Mouse (Mus musculus) embryonic facial prominence, embryonic 14.5 days (tissue): ENCODE measurements around the gene Gm20388. TPM values are rescaled to one million over a fixed set of nuclear protein-coding genes. Genes with fewer than 3 reads are reported as not detected.

Experiments used
- ATAC-seq: fragments of 200-750 bp; cut with Nextera tagmentation; 2 replicates; pipeline ENCODE4 v1.8.0; 2017; ENCODE audit warnings: low read depth, moderate number of reproducible peaks, moderate TSS enrichment
- DNase-seq: peaks from one replicate; pipeline ENCODE4 v3.0.0-alpha.2; 2015; ENCODE audit warnings: low spot score
- H3K27ac ChIP-seq: fragments of 300-500 bp; sonication (generic); replicated peaks from 2 replicates; pipeline ENCODE4 v1.5.1; 2014; ENCODE audit warnings: low read depth, mild to moderate bottlenecking, low read length, moderate library complexity
- H3K27me3 ChIP-seq: fragments of 300-500 bp; sonication (generic); replicated peaks from 2 replicates; pipeline ENCODE4 v1.6.1; 2014; ENCODE audit warnings: low read length; ENCODE audit not compliant: control insufficient read depth, insufficient read depth
- H3K36me3 ChIP-seq: fragments of 300-500 bp; sonication (generic); 2 replicates; pipeline ENCODE4 v1.6.1; 2014; ENCODE audit warnings: low read length, mixed read lengths; ENCODE audit not compliant: control insufficient read depth, insufficient read depth
- H3K4me1 ChIP-seq: fragments of 300-500 bp; sonication (generic); 2 replicates; pipeline ENCODE4 v1.6.1; 2014; ENCODE audit warnings: antibody characterized with exemption, low read length; ENCODE audit not compliant: control insufficient read depth, insufficient read depth
- H3K4me2 ChIP-seq: fragments of 300-500 bp; sonication (generic); 2 replicates; pipeline ENCODE4 v1.6.1; 2014; ENCODE audit warnings: low read depth, mild to moderate bottlenecking, low read length, moderate library complexity, mixed read lengths
- H3K4me3 ChIP-seq: fragments of 300-500 bp; sonication (generic); 2 replicates; pipeline ENCODE4 v1.5.1; 2014; ENCODE audit warnings: low read depth, mild to moderate bottlenecking, low read length
- H3K9ac ChIP-seq: fragments of 300-500 bp; sonication (generic); 2 replicates; pipeline ENCODE4 v1.6.1; 2014; ENCODE audit warnings: low read depth, mild to moderate bottlenecking, low read length, moderate library complexity, mixed read lengths
- H3K9me3 ChIP-seq: fragments of 300-500 bp; sonication (generic); 2 replicates; pipeline ENCODE4 v1.6.1; 2016; ENCODE audit warnings: low read length; ENCODE audit not compliant: control insufficient read depth
- WGBS: fragments of 180-500 bp; shearing (Covaris S2); extraction: QIAGEN DNeasy Blood & Tissue Kit; methylation state at CpG from one replicate; pipeline ENCODE4 v1.1.7; 2014; 5-methylcytosine and 5-hydroxymethylcytosine counted together
- polyA plus RNA-seq: library from polyadenylated mRNA; unstranded; fragments of >200 nt; fragmentation: Nextera tagmentation; extraction: Ambion mirVana; gene quantifications from 2 replicates; pipeline ENCODE4 v1.2.1, GENCODE M21; 2014

The Gm20388 gene
- polyA plus RNA-seq, 1 experiment from 2014 or later, result not detected

- 86% methylated on average over 11 of the region's 11 CpGs for WGBS
- H3K4me1 ChIP-seq, result peaks cover 12% of the 10 kb centered on the region
- H3K9ac ChIP-seq, result no peak overlapping the region
- H3K36me3 ChIP-seq, result no peaks in the 10 kb centered on the region
- H3K27me3 ChIP-seq, result no peaks in the 10 kb centered on the region
- no peak for ATAC-seq
- no peak overlapping the region for H3K4me3 ChIP-seq
- H3K9me3 ChIP-seq, result no peaks in the 10 kb centered on the region
- no peak overlapping the region for H3K27ac ChIP-seq
- no peak for DNase-seq
- no peak overlapping the region for H3K4me2 ChIP-seq
Observed at GRCm38 (mm10) chr8:124270904-124271303, 4360.3 kb downstream of the Gm20388 start.

GRCm38 (mm10) chr8:124271518-124271917, 4360.9 kb downstream of the Gm20388 start:
- WGBS, result 86% methylated on average over 12 of the region's 12 CpGs
- no peak overlapping the region for H3K27ac ChIP-seq
- H3K27me3 ChIP-seq, result no peaks in the 10 kb centered on the region
- no peaks in the 10 kb centered on the region for H3K9me3 ChIP-seq
- no peak overlapping the region for H3K4me3 ChIP-seq
- DNase-seq, result no peak
- no peak overlapping the region for H3K4me2 ChIP-seq
- no peak for ATAC-seq
- no peaks in the 10 kb centered on the region for H3K36me3 ChIP-seq
- H3K4me1 ChIP-seq, result peaks cover 12% of the 10 kb centered on the region
- no peak overlapping the region for H3K9ac ChIP-seq

- Histone ChIP-seq H3K36me3 (no peaks in the 10 kb centered on the region), H3K27ac (no peak overlapping the region), H3K4me2 (no peak overlapping the region), H3K9ac (no peak overlapping the region), H3K4me3 (no peak overlapping the region), H3K27me3 (no peaks in the 10 kb centered on the region), H3K9me3 (no peaks in the 10 kb centered on the region), H3K4me1 (peaks cover 12% of the 10 kb centered on the region)
- ATAC-seq (no peak), DNase-seq (no peak)
- 55% methylated on average over 3 of the region's 3 CpGs for WGBS
Observed at GRCm38 (mm10) chr8:124272792-124273191, 4362.2 kb downstream of the Gm20388 start.

DNA sequence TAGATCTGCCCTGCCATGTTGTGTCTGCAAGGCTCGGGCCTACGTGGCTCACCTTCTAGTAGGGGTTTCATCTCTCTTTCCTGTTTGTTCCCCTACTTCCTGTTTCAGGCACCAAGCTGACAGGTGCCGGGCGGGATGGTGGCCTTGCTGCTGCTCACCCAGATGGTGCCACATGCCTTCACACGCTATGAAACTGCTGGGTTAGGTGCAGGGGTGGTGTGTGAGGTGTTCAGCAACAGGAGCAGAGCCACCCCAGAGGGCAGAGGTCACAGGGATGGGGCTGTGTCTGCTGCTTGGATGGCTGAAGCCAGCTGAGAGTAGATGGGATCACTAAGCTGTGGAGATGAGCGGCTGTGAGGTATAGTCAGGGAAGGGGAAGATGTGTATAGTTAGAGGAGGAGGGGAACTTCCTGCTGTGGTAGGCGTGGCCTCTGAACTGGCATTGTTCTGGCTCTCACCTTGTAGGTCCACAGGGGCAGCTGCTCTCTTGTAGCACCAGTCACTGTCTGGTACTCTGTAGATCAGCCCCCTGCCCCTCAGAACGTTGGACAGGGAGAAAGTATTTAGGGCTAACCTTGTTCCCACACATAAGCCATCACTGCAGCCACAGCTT, 4363.1 kb downstream of the Gm20388 start:
- Histone ChIP-seq H3K36me3 (no peaks in the 10 kb centered on the region), H3K9me3 (no peaks in the 10 kb centered on the region), H3K4me3 (no peak overlapping the region), H3K27ac (no peak overlapping the region), H3K27me3 (no peaks in the 10 kb centered on the region), H3K9ac (no peak overlapping the region), H3K4me2 (no peak overlapping the region), H3K4me1 (peaks cover 16% of the 10 kb centered on the region)
- ATAC-seq, result no peak
- WGBS, result 55% methylated on average over 7 of the region's 8 CpGs
- DNase-seq, result no peak

DNA sequence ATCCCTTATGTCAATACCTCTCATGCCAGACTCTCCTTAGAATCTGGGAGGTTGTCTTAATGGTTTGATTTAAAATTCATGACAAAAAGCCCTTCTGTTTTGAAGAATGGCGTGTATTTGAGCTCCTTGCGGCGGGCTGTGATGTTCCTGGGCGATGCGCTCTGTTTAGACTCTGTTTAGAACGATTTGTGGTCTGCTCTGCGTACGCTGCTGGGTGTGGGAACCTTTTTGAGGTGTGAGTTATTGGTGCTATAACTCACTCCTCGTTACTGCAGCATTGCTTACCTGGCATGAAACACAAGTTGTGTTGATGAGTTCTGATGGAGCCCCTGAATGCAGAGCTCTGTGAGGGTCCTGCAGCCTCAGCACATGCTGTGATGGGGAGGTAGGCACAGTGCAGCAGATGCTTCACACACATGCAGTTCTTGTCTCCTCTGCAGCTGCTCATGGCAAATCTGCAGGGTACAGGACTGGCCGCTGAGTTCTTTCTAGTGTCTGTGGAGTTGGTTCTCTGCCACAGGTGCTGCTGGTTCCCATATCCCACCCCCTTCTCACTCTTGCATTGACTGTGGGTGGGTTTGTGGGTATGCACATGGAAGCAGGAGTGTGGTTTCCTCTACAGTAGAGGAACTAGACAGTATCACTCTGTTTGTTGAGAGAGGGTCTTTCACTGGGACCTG, 4363.9 kb downstream of the Gm20388 start:
- WGBS, result 68% methylated on average over 10 of the region's 10 CpGs
- Histone ChIP-seq H3K9me3 (no peaks in the 10 kb centered on the region), H3K36me3 (no peaks in the 10 kb centered on the region), H3K27ac (no peak overlapping the region), H3K4me1 (peaks cover 16% of the 10 kb centered on the region), H3K4me2 (no peak overlapping the region), H3K4me3 (no peak overlapping the region), H3K9ac (no peak overlapping the region), H3K27me3 (no peaks in the 10 kb centered on the region)
- DNase-seq (no peak), ATAC-seq (no peak)

GRCm38 (mm10) chr8:124275377-124276071, 4364.9 kb downstream of the Gm20388 start:
- Histone ChIP-seq H3K4me1 (peaks cover 16% of the 10 kb centered on the region), H3K9me3 (no peaks in the 10 kb centered on the region), H3K9ac (no peak overlapping the region), H3K27me3 (no peaks in the 10 kb centered on the region), H3K36me3 (no peaks in the 10 kb centered on the region), H3K4me3 (no peak overlapping the region), H3K4me2 (no peak overlapping the region), H3K27ac (no peak overlapping the region)
- DNase-seq (no peak), ATAC-seq (no peak)
- WGBS, result 92% methylated on average over 10 of the region's 10 CpGs

DNA sequence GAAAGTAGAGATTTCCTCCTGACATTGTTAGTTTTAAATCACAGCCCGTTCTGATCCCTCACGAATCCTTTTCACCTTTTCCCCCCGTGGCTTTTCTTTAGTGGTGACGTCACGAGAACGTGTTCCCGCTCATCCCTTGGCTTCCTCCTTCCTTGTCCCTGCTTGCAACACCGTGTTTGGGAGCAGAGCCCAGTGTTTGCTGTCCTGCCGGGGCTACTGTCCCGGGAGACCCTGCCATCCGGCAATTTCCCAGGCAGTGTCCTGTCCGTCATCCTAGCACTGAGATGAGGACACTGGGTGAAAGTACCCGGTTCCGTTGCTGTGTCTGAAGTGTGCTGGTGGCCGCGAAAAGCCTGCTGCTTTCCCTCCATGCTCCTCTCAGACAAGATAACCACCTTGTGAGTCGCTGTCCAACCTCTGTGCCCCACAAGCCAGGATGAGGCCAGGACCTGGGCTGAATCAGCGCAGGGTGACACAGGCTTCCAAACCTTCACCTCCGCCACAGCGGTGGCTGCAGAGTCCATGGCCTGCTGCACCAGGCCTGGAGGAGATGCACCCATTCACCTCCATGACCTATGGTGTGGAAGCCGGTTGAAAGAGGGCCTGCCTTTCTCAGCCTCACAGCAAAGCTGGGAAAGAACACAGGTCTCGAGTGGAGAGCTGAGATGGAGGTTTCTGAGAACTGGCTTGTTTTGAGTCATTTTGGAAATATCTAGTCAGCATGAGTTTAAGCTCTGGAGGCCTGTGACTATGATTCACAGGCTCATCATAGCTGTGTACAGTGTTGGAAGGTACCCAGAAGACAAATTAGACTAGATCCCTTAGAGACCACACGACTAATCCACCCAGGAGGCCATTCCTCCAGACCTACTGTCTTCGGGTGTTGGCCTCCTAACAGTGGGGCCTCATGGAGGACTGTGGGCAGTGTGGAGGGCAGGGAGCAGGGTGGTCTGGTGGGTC, 4367.6 kb downstream of the Gm20388 start:
- ATAC-seq, result no peak
- no peak overlapping the region for H3K9ac ChIP-seq
- no peaks in the 10 kb centered on the region for H3K27me3 ChIP-seq
- no peak overlapping the region for H3K4me3 ChIP-seq
- H3K27ac ChIP-seq, result no peak overlapping the region
- peaks cover 24% of the 10 kb centered on the region for H3K4me1 ChIP-seq
- no peaks in the 10 kb centered on the region for H3K36me3 ChIP-seq
- DNase-seq, result no peak
- no peaks in the 10 kb centered on the region for H3K9me3 ChIP-seq
- WGBS, result 74% methylated on average over 24 of the region's 24 CpGs
- no peak overlapping the region for H3K4me2 ChIP-seq

DNA sequence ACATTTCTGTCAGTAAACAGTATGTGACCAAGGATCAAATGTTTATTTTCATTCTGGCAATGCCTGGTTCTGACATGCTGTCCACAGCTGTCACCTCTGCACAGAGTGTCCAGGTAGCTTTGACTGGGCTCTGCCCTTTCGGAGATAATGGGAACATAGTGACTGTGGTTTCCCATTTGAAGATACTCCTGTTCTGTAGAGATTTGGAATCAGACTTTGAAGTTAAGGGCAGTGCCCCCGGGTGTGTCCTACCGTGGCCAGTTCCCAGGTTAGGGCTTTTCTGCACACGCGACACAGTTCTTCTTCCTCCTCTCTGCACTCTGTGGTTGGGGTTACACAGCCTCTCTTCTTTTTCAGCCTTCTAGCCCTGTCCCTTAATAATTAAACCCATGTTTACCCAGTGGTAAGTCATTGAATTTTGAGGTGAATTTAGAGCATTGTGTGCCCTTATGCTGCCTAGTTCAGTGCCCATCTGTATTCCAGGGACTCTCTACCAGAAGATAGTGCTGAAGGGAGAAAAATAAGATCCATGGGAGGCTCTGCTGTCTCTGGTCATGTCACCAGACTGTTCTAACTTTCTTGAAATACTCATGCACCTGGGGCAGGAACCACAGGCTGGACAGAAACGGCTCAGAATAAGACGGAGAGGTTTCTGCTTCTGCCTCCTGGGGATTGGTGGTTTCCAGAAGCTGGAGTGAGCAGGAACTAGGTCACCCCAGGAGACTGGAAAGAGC, 4368.5 kb downstream of the Gm20388 start:
- no peak for ATAC-seq
- 79% methylated on average over 7 of the region's 7 CpGs for WGBS

More for the DNA sequence above, 4368.5 kb downstream of the Gm20388 start:
- no peak overlapping the region for H3K27ac ChIP-seq
- H3K27me3 ChIP-seq, result no peaks in the 10 kb centered on the region
- no peak overlapping the region for H3K4me2 ChIP-seq
- H3K36me3 ChIP-seq, result no peaks in the 10 kb centered on the region
- H3K9ac ChIP-seq, result no peak overlapping the region
- H3K9me3 ChIP-seq, result no peaks in the 10 kb centered on the region
- H3K4me1 ChIP-seq, result peaks cover 24% of the 10 kb centered on the region
- DNase-seq, result no peak
- H3K4me3 ChIP-seq, result no peak overlapping the region
